16 mouse cellular contexts compared by ENCODE assay signal in genomic region chr12:8424515-8424914, GRCm38 (mm10).
DNase-seq lines count a peak whose midpoint lies in the region; TF ChIP-seq lines count a peak whose summit lies in the region.
"Had no signal": no experiment of that assay in that cellular context is flagged by ENCODE, and none has a peak within 500 bp of the region (broad histone marks: within the 10 kb centered on the region; RNA-seq: fewer than 3 reads in every experiment).

No protein-coding gene starts in this region.

- H3K4me3 ChIP-seq in heart, adult 2 months, result no peak overlapping the region
- H3K4me3 ChIP-seq: embryonic facial prominence, embryonic 13.5 days; forebrain, embryonic 12.5 days; heart, embryonic 13.5 days; kidney, embryonic 15.5 days had no signal

- TF ChIP-seq EP300 in heart, adult 2 months (IDR thresholded peaks at IDR 0.05; ENCODE audit: insufficient read depth, low read depth, low read length), result no peak

- no peak for TF ChIP-seq CTCF in heart, adult 2 months (IDR thresholded peaks at IDR 0.05)

- H3K79me2 ChIP-seq in heart, adult 2 months (replicated peaks; ENCODE audit: control insufficient read depth, insufficient read depth, low read length), result no peaks in the 10 kb centered on the region

- H3K4me1 ChIP-seq in heart, adult 2 months (ENCODE audit: control insufficient read depth, insufficient read depth, low read length), result peaks cover 10% of the 10 kb centered on the region
- H3K4me1 ChIP-seq: forebrain, embryonic 12.5 days had no signal

- no peak overlapping the region for H3K9ac ChIP-seq in heart, adult 2 months (ENCODE audit: low read depth, low read length)
- H3K9ac ChIP-seq: embryonic facial prominence, embryonic 13.5 days; forebrain, embryonic 12.5 days; heart, embryonic 13.5 days; kidney, embryonic 15.5 days had no signal

- no peaks in the 10 kb centered on the region for H3K36me3 ChIP-seq in heart, adult 2 months (ENCODE audit: control insufficient read depth, insufficient read depth, low read length)
- H3K36me3 ChIP-seq: embryonic facial prominence, embryonic 13.5 days; forebrain, embryonic 12.5 days; heart, embryonic 13.5 days; kidney, embryonic 15.5 days had no signal

- TF ChIP-seq POLR2A in heart, adult 2 months (IDR thresholded peaks at IDR 0.05; ENCODE audit: insufficient read depth, low read depth, low read length), result no peak

- intact Hi-C loops in heart, adult 2 months (cut with DNase I), result no loop called here

- no peak overlapping the region for H3K27ac ChIP-seq in heart, adult 2 months
- H3K27ac ChIP-seq: embryonic facial prominence, embryonic 13.5 days; forebrain, embryonic 12.5 days; heart, embryonic 13.5 days; kidney, embryonic 15.5 days had no signal

- peak; percentile 79 for DNase-seq in cerebellum, adult 11 months
- peak; percentile 74 to 86 for DNase-seq in cerebellum, adult 18-20 months
- peak; percentile 89 for DNase-seq in cerebellum, adult 9-11 months
- DNase-seq in cerebellum, postnatal 36 days, result peak; percentile 77 to 78
- no peak for DNase-seq in heart, adult 9 months (ENCODE audit: low spot score in 2 of 2)
- no peak for DNase-seq in gastrocnemius, adult 8-10 months (ENCODE audit: low spot score in 2 of 2)
- no peak for DNase-seq in heart, adult 2 months
- DNase-seq: adrenal gland, adult 2 months; adrenal gland, postnatal 36 days; gastrocnemius, postnatal 14 days; heart, postnatal 36 days; kidney, adult 11 months had no signal

- WGBS in heart, adult 2 months, result 97% methylated on average over 6 of the region's 6 CpGs

- H3K27me3 ChIP-seq in heart, adult 2 months (ENCODE audit: control insufficient read depth, insufficient read depth, low read length), result no peaks in the 10 kb centered on the region
- H3K27me3 ChIP-seq: embryonic facial prominence, embryonic 13.5 days; forebrain, embryonic 12.5 days; heart, embryonic 13.5 days; kidney, embryonic 15.5 days had no signal

Comparison
In these comparisons a context has a peak if more than half of its experiments do, and no peak if none do; other contexts are left out.
1. DNase-seq: peak in cerebellum, adult 11 months (single experiment), cerebellum, adult 18-20 months (2 of 2), cerebellum, adult 9-11 months (single experiment) and cerebellum, postnatal 36 days (2 of 2); none in heart, adult 9 months (0 of 2), gastrocnemius, adult 8-10 months (0 of 2) and heart, adult 2 months (0 of 2).